Mouse (Mus musculus): ENCODE measurements at regions not wholly inside any gene's neighbourhood (a gene's known extent, or its start where the extent isn't known, plus 50 kb on each side); places are given as distances from the start of the nearest gene placed in this dataset.

DNA sequence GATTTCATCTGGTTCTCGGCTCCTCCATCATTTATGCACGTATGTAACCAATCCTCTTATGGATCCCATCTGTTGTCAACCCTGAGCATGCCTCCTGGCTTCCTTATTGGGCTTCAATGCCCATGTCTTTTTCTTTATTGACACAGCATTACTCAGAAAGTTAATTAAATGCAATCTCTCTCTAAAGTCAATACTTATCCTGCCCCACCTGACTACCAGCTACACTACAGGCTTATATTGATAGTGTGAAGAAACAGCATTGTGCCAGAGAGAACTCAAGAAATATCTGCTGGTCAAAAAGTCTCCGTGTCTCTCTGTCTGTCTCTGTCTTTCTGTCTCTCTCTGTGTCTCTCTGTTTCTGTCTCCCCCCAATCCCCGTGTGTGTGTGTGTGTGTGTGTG lies 194.7 kb upstream of the Rfx3 start:
- Histone ChIP-seq H3K4me3 (ENCODE audit: extremely low read depth, insufficient read depth, insufficient read length) (no peak overlapping the region), H3K27me3 (ENCODE audit: control insufficient read depth, insufficient read depth, low read length) (no peaks in the 10 kb centered on the region), H3K27ac (ENCODE audit: insufficient read depth, low read length) (no peak overlapping the region), H3K36me3 (ENCODE audit: control insufficient read depth, insufficient read depth, low read length) (no peaks in the 10 kb centered on the region), H3K4me1 (ENCODE audit: control insufficient read depth, insufficient read depth, insufficient read length) (no peaks in the 10 kb centered on the region)
- TF ChIP-seq CTCF (IDR thresholded peaks at IDR 0.05; ENCODE audit: extremely low read depth, insufficient read depth, insufficient read length, insufficient replicate concordance) (no peak), POLR2A (IDR thresholded peaks at IDR 0.05; ENCODE audit: low read depth, low read length) (no peak)
- 87% methylated on average over 4 of the region's 4 CpGs for WGBS
- DNase-seq (ENCODE audit: low read depth in 1 of 2, low spot score in 2 of 2), result no peak

- no peak for TF ChIP-seq POLR2A (IDR thresholded peaks at IDR 0.05; ENCODE audit: low read depth, low read length)
- TF ChIP-seq CTCF (IDR thresholded peaks at IDR 0.05; ENCODE audit: extremely low read depth, insufficient read depth, insufficient read length, insufficient replicate concordance), result no peak
- no peak overlapping the region for H3K27ac ChIP-seq (ENCODE audit: insufficient read depth, low read length)
- no peak for DNase-seq (ENCODE audit: low read depth in 1 of 2, low spot score in 2 of 2)
- no peak overlapping the region for H3K4me3 ChIP-seq (ENCODE audit: extremely low read depth, insufficient read depth, insufficient read length)
- H3K27me3 ChIP-seq (ENCODE audit: control insufficient read depth, insufficient read depth, low read length), result no peaks in the 10 kb centered on the region
- 86% methylated on average over 3 of the region's 3 CpGs for WGBS
- H3K4me1 ChIP-seq (ENCODE audit: control insufficient read depth, insufficient read depth, insufficient read length), result no peaks in the 10 kb centered on the region
- no peaks in the 10 kb centered on the region for H3K36me3 ChIP-seq (ENCODE audit: control insufficient read depth, insufficient read depth, low read length)
These were observed 192.8 kb upstream of the Rfx3 start for GRCm38 (mm10) chr19:28203719-28204118.

DNA sequence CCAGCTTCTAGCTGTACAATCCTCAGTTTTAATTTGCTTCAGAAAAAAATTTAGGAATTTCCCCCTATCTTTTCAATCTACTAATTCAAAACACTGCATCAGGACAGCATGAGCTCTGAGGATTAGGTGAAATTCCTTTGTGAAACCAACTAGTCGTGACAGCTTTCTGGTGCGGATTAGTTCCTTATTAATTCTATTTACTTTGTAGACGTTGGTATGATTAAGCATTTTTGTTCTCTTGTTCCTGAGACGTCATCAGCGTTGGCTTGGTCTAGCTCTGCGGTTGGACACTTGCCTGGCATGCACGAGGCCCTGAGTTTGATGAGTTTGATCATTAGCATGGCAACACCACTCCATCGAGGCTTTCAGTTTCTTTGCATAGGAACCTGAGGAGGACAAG lies 188.4 kb upstream of the Rfx3 start:
- no peaks in the 10 kb centered on the region for H3K4me1 ChIP-seq (ENCODE audit: control insufficient read depth, insufficient read depth, insufficient read length)
- WGBS, result 68% methylated on average over 8 of the region's 8 CpGs
- DNase-seq (ENCODE audit: low read depth in 1 of 2, low spot score in 2 of 2), result no peak
- TF ChIP-seq CTCF (IDR thresholded peaks at IDR 0.05; ENCODE audit: extremely low read depth, insufficient read depth, insufficient read length, insufficient replicate concordance) (no peak), POLR2A (IDR thresholded peaks at IDR 0.05; ENCODE audit: low read depth, low read length) (no peak)
- no peaks in the 10 kb centered on the region for H3K27me3 ChIP-seq (ENCODE audit: control insufficient read depth, insufficient read depth, low read length)
- H3K4me3 ChIP-seq (ENCODE audit: extremely low read depth, insufficient read depth, insufficient read length), result no peak overlapping the region
- no peaks in the 10 kb centered on the region for H3K36me3 ChIP-seq (ENCODE audit: control insufficient read depth, insufficient read depth, low read length)
- no peak overlapping the region for H3K27ac ChIP-seq (ENCODE audit: insufficient read depth, low read length)

DNA sequence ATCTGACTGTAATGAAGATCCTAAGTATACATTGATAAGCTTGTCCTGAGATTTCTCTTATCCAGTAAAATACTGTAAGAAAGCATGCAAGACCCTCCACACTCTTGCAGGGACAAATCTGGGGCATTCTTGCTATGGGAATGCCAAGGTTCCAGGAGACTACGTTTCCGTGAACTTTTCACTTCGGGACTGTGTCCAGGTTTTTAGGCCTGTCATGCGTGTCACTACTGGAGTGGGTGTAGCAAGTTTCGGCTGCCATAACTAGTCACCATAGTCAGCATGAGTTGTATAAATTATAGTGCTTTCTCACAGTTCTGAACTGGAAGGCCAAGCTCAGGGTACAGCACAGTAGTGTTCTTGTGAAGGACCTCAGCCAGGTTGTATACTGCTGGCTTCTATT lies 185.9 kb upstream of the Rfx3 start:
- no peak overlapping the region for H3K27ac ChIP-seq (ENCODE audit: insufficient read depth, low read length)
- no peak overlapping the region for H3K4me3 ChIP-seq (ENCODE audit: extremely low read depth, insufficient read depth, insufficient read length)
- TF ChIP-seq POLR2A (IDR thresholded peaks at IDR 0.05; ENCODE audit: low read depth, low read length) (no peak), CTCF (IDR thresholded peaks at IDR 0.05; ENCODE audit: extremely low read depth, insufficient read depth, insufficient read length, insufficient replicate concordance) (no peak)
- DNase-seq (ENCODE audit: low read depth in 1 of 2, low spot score in 2 of 2), result no peak
- 92% methylated on average over 5 of the region's 5 CpGs for WGBS
- no peaks in the 10 kb centered on the region for H3K27me3 ChIP-seq (ENCODE audit: control insufficient read depth, insufficient read depth, low read length)
- H3K4me1 ChIP-seq (ENCODE audit: control insufficient read depth, insufficient read depth, insufficient read length), result no peaks in the 10 kb centered on the region
- no peaks in the 10 kb centered on the region for H3K36me3 ChIP-seq (ENCODE audit: control insufficient read depth, insufficient read depth, low read length)

DNA sequence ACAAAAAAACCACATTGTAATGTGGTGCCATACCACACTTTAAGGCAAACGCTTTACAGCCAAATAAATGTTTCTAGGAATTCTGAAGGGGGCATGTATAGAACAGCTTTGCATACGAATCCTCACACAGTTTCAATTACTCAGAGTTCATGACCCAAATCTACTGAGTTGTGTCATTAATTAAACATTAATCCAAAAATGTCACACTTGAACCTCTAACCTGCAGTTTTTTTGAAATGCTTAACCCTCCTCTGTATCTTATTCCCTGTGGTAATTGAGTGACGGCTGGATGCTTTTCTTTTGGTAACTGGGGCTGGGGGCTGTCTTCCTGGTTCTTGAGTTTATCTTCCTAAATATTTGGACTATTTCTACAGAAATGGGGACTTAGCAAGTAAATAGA lies 181.3 kb upstream of the Rfx3 start:
- TF ChIP-seq POLR2A (IDR thresholded peaks at IDR 0.05; ENCODE audit: low read depth, low read length), result no peak
- no peak for TF ChIP-seq CTCF (IDR thresholded peaks at IDR 0.05; ENCODE audit: extremely low read depth, insufficient read depth, insufficient read length, insufficient replicate concordance)
- Histone ChIP-seq H3K27ac (ENCODE audit: insufficient read depth, low read length) (no peak overlapping the region), H3K4me1 (ENCODE audit: control insufficient read depth, insufficient read depth, insufficient read length) (no peaks in the 10 kb centered on the region), H3K36me3 (ENCODE audit: control insufficient read depth, insufficient read depth, low read length) (no peaks in the 10 kb centered on the region), H3K27me3 (ENCODE audit: control insufficient read depth, insufficient read depth, low read length) (no peaks in the 10 kb centered on the region), H3K4me3 (ENCODE audit: extremely low read depth, insufficient read depth, insufficient read length) (no peak overlapping the region)
- 85% methylated on average over 3 of the region's 3 CpGs for WGBS
- DNase-seq (ENCODE audit: low read depth in 1 of 2, low spot score in 2 of 2), result no peak

GRCm38 (mm10) chr19:28191428-28192116 lies 180.6 kb upstream of the Rfx3 start:
- no peak for DNase-seq (ENCODE audit: low read depth in 1 of 2, low spot score in 2 of 2)
- TF ChIP-seq CTCF (IDR thresholded peaks at IDR 0.05; ENCODE audit: extremely low read depth, insufficient read depth, insufficient read length, insufficient replicate concordance) (no peak), POLR2A (IDR thresholded peaks at IDR 0.05; ENCODE audit: low read depth, low read length) (no peak)
- H3K4me3 ChIP-seq (ENCODE audit: extremely low read depth, insufficient read depth, insufficient read length), result no peak overlapping the region
- H3K36me3 ChIP-seq (ENCODE audit: control insufficient read depth, insufficient read depth, low read length), result no peaks in the 10 kb centered on the region
- no peaks in the 10 kb centered on the region for H3K27me3 ChIP-seq (ENCODE audit: control insufficient read depth, insufficient read depth, low read length)
- no peak overlapping the region for H3K27ac ChIP-seq (ENCODE audit: insufficient read depth, low read length)
- no peaks in the 10 kb centered on the region for H3K4me1 ChIP-seq (ENCODE audit: control insufficient read depth, insufficient read depth, insufficient read length)
- 81% methylated on average over 9 of the region's 9 CpGs for WGBS

DNA sequence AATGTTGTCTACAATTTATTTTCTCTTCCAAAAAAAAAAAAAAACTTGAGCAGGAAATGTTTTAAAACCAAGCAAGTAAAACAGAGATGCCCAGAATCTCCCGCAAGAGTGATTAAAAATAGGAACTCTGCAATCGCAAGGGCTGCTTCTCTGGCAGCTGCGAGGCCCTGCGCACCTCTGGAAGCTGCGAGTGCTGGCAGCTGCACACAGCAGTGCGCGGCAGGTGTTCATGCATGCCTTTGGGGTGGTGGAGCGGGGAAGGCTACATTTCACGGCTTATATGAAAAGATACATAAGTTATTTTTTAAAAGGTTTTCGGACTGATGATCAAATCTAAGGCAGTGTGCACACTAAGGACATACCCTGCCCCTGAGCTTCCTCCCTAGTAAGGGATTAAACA lies 179.3 kb upstream of the Rfx3 start:
- DNase-seq (ENCODE audit: low read depth in 1 of 2, low spot score in 2 of 2), result no peak
- Histone ChIP-seq H3K27ac (ENCODE audit: insufficient read depth, low read length) (no peak overlapping the region), H3K36me3 (ENCODE audit: control insufficient read depth, insufficient read depth, low read length) (no peaks in the 10 kb centered on the region), H3K4me1 (ENCODE audit: control insufficient read depth, insufficient read depth, insufficient read length) (no peaks in the 10 kb centered on the region), H3K27me3 (ENCODE audit: control insufficient read depth, insufficient read depth, low read length) (no peaks in the 10 kb centered on the region), H3K4me3 (ENCODE audit: extremely low read depth, insufficient read depth, insufficient read length) (no peak overlapping the region)
- 39% methylated on average over 10 of the region's 10 CpGs for WGBS
- TF ChIP-seq CTCF (IDR thresholded peaks at IDR 0.05; ENCODE audit: extremely low read depth, insufficient read depth, insufficient read length, insufficient replicate concordance) (no peak), POLR2A (IDR thresholded peaks at IDR 0.05; ENCODE audit: low read depth, low read length) (no peak)

Measured in spleen, adult 2 months (tissue).